Mouse (Mus musculus) intestine, embryonic 16.5 days (tissue): Measurements from ENCODE around the gene Rapgef2. TPM values are rescaled to one million over a fixed set of nuclear protein-coding genes. Genes with fewer than 3 reads are reported as not detected.
"Not testable (repeated sequence)": the region's sequence is repeated elsewhere in the genome, so short reads cannot be mapped to it uniquely, and the experiment has no call there.

Source experiments
- ATAC-seq: fragments of 200-750 bp; cut with Nextera tagmentation; 2 replicates; pipeline ENCODE4 v1.8.0; 2017; ENCODE audit warnings: moderate TSS enrichment, moderate library complexity
- H3K27ac ChIP-seq: fragments of 300-500 bp; sonication (generic); 2 replicates; pipeline ENCODE4 v1.5.1; 2014; ENCODE audit warnings: mild to moderate bottlenecking, low read length
- H3K27me3 ChIP-seq: fragments of 300-500 bp; sonication (generic); replicated peaks from 2 replicates; pipeline ENCODE4 v1.6.1; 2014; ENCODE audit warnings: low read length, control low read depth, mixed read lengths; ENCODE audit not compliant: control insufficient read depth, insufficient read depth
- H3K36me3 ChIP-seq: fragments of 300-500 bp; sonication (generic); 2 replicates; pipeline ENCODE4 v1.6.1; 2014; ENCODE audit warnings: low read length, control low read depth; ENCODE audit not compliant: control insufficient read depth, insufficient read depth
- H3K4me1 ChIP-seq: fragments of 300-500 bp; sonication (generic); 2 replicates; pipeline ENCODE4 v1.6.1; 2014; ENCODE audit warnings: low read length, control low read depth, mixed read lengths; ENCODE audit not compliant: control insufficient read depth, insufficient read depth
- H3K4me2 ChIP-seq: fragments of 300-500 bp; sonication (generic); 2 replicates; pipeline ENCODE4 v1.6.1; 2014; ENCODE audit warnings: low read depth, low read length, control low read depth
- H3K4me3 ChIP-seq: fragments of 300-500 bp; sonication (generic); 2 replicates; pipeline ENCODE4 v1.5.1; 2014; ENCODE audit warnings: mild to moderate bottlenecking, low read length
- H3K9ac ChIP-seq: fragments of 300-500 bp; sonication (generic); 2 replicates; pipeline ENCODE4 v1.6.1; 2014; ENCODE audit warnings: low read depth, low read length
- H3K9me3 ChIP-seq: fragments of 300-500 bp; sonication (generic); 2 replicates; pipeline ENCODE4 v1.6.1; 2016; ENCODE audit warnings: low read length, control low read depth; ENCODE audit not compliant: control insufficient read depth
- WGBS: fragments of 180-500 bp; shearing (Covaris S2); extraction: QIAGEN DNeasy Blood & Tissue Kit; methylation state at CpG from one replicate; pipeline ENCODE4 v1.1.7; 2014; 5-methylcytosine and 5-hydroxymethylcytosine counted together
- polyA plus RNA-seq: library from polyadenylated mRNA; unstranded; fragments of >200 nt; fragmentation: Nextera tagmentation; extraction: Ambion mirVana; gene quantifications from 2 replicates; pipeline ENCODE4 v1.2.1, GENCODE M21; 2015

The Rapgef2 gene
- polyA plus RNA-seq, 1 experiment from 2014 or later = 2.2 TPM

GRCm38 (mm10) chr3:79173291-79173690 is 113.0 kb downstream of the Rapgef2 start:
- H3K9ac ChIP-seq = no peak overlapping the region

GRCm38 (mm10) chr3:79171146-79171545 is 115.2 kb downstream of the Rapgef2 start:
- WGBS = 81% methylated on average over 8 of the region's 8 CpGs
- not testable (repeated sequence) for H3K27ac ChIP-seq, H3K9ac ChIP-seq, H3K4me3 ChIP-seq, H3K27me3 ChIP-seq, H3K9me3 ChIP-seq, H3K36me3 ChIP-seq, H3K4me2 ChIP-seq, H3K4me1 ChIP-seq
- peak; percentile 59; the same call in 1 of the 2 replicates for ATAC-seq

More at GRCm38 (mm10) chr3:79173291-79173690, 113.0 kb downstream of the Rapgef2 start:
- ATAC-seq = no peak
- Histone ChIP-seq H3K4me3 (no peak overlapping the region), H3K36me3 (no peaks in the 10 kb centered on the region), H3K27ac (no peak overlapping the region), H3K4me1 (peaks cover 10% of the 10 kb centered on the region; the same call in 1 of the 2 replicates), H3K4me2 (no peak overlapping the region), H3K27me3 (no peaks in the 10 kb centered on the region), H3K9me3 (no peaks in the 10 kb centered on the region)
- WGBS = 87% methylated on average over 5 of the region's 5 CpGs

- no peak for ATAC-seq
- H3K4me2 ChIP-seq = no peak overlapping the region
- no peaks in the 10 kb centered on the region for H3K9me3 ChIP-seq
- H3K36me3 ChIP-seq = no peaks in the 10 kb centered on the region
- H3K27me3 ChIP-seq = no peaks in the 10 kb centered on the region
- H3K27ac ChIP-seq = no peak overlapping the region
- no peaks in the 10 kb centered on the region for H3K4me1 ChIP-seq
- no peak overlapping the region for H3K4me3 ChIP-seq
- H3K9ac ChIP-seq = no peak overlapping the region
- 46% methylated on average over 2 of the region's 2 CpGs for WGBS
Observed at GRCm38 (mm10) chr3:79168168-79168827, 118.0 kb downstream of the Rapgef2 start.

DNA sequence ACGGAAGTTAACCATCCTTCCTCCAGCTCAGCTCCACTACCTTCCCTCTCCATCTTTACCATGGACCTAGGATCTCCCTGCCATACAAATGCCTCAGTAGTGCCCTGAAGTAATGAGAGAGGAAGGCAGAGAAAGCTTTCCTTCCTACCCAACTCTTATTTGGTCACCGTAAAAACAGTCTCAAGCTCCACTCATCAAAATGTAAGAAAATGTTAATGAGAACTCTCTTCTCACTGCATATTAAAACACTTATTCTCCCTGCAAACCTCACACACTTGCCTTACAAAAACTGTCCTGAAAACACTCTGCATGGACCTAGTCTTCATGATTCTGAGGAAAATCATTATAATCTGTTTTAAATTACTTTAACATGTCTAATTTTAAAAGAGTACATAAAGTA is 118.7 kb downstream of the Rapgef2 start:
- no peak overlapping the region for H3K27ac ChIP-seq
- H3K36me3 ChIP-seq = no peaks in the 10 kb centered on the region
- H3K4me1 ChIP-seq = no peaks in the 10 kb centered on the region; the same call in 1 of the 2 replicates
- H3K4me3 ChIP-seq = no peak overlapping the region
- no peak overlapping the region for H3K4me2 ChIP-seq
- H3K27me3 ChIP-seq = no peaks in the 10 kb centered on the region
- no peak overlapping the region for H3K9ac ChIP-seq
- H3K9me3 ChIP-seq = no peaks in the 10 kb centered on the region
- WGBS = 83% methylated on average over 2 of the region's 2 CpGs
- no peak for ATAC-seq

- peak; percentile 63 for ATAC-seq
- H3K27me3 ChIP-seq = no peaks in the 10 kb centered on the region
- H3K9ac ChIP-seq = peak overlapping the region; percentile 15; the same call in 1 of the 2 replicates
- no peak overlapping the region for H3K4me3 ChIP-seq
- H3K4me2 ChIP-seq = peak overlapping the region; percentile 2; the same call in 1 of the 2 replicates
- H3K4me1 ChIP-seq = peaks cover 22% of the 10 kb centered on the region
- no peaks in the 10 kb centered on the region for H3K9me3 ChIP-seq
- peak overlapping the region; percentile 72 for H3K27ac ChIP-seq
- no peaks in the 10 kb centered on the region for H3K36me3 ChIP-seq
- WGBS = 20% methylated on average over 6 of the region's 6 CpGs
Observed at GRCm38 (mm10) chr3:79161834-79162401, 124.4 kb downstream of the Rapgef2 start.

- ATAC-seq = peak; percentile 83
- peak overlapping the region; percentile 69 for H3K27ac ChIP-seq
- H3K4me1 ChIP-seq = peaks cover 22% of the 10 kb centered on the region
- peak overlapping the region; percentile 2; the same call in 1 of the 2 replicates for H3K4me2 ChIP-seq
- WGBS = 31% methylated on average over 6 of the region's 6 CpGs
- no peaks in the 10 kb centered on the region for H3K9me3 ChIP-seq
- no peaks in the 10 kb centered on the region for H3K36me3 ChIP-seq
- H3K27me3 ChIP-seq = no peaks in the 10 kb centered on the region
- H3K9ac ChIP-seq = no peak overlapping the region
- H3K4me3 ChIP-seq = no peak overlapping the region
Observed at GRCm38 (mm10) chr3:79161093-79161723, 125.1 kb downstream of the Rapgef2 start.

DNA sequence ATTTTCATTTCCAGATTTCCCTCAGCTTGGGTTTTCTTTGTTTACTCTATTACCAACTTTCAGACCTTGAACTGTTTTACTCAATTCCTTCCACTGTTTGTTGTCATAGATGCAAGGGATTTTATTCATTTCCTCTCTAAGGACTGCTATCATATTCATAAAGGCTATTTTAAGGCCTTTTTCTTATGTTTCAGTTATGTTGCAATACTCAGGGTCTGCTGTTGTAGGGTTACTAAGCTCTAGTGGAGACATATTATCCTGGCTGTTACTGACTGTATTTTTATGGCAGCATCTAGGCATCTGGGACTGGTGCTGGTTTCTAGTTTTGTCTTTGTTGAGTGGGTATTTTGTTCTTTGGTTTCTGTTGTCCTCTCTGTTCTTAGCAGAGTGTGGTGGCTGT is 128.1 kb downstream of the Rapgef2 start:
- Histone ChIP-seq H3K4me1 (peaks cover 22% of the 10 kb centered on the region), H3K9ac (no peak overlapping the region), H3K27me3 (no peaks in the 10 kb centered on the region), H3K36me3 (no peaks in the 10 kb centered on the region), H3K4me2 (no peak overlapping the region), H3K4me3 (no peak overlapping the region), H3K27ac (no peak overlapping the region), H3K9me3 (no peaks in the 10 kb centered on the region)
- ATAC-seq = no peak

- Histone ChIP-seq H3K9ac (no peak overlapping the region), H3K4me1 (no peaks in the 10 kb centered on the region), H3K9me3 (no peaks in the 10 kb centered on the region), H3K27me3 (no peaks in the 10 kb centered on the region), H3K4me2 (no peak overlapping the region), H3K36me3 (no peaks in the 10 kb centered on the region), H3K27ac (peak overlapping the region; percentile 23), H3K4me3 (no peak overlapping the region)
- peak; percentile 84 for ATAC-seq
- 63% methylated on average over 5 of the region's 5 CpGs for WGBS
Observed at GRCm38 (mm10) chr3:79153039-79153487, 133.3 kb downstream of the Rapgef2 start.

GRCm38 (mm10) chr3:79145407-79146055 is 140.8 kb downstream of the Rapgef2 start:
- Histone ChIP-seq H3K4me2 (no peak overlapping the region), H3K27me3 (no peaks in the 10 kb centered on the region), H3K27ac (peak overlapping the region; percentile 46; the same call in 1 of the 2 replicates), H3K36me3 (no peaks in the 10 kb centered on the region), H3K9me3 (no peaks in the 10 kb centered on the region), H3K9ac (0 out of 2 replicates have a peak overlapping the region, but pooled peaks have one; percentile 2), H3K4me3 (no peak overlapping the region), H3K4me1 (peaks cover 6% of the 10 kb centered on the region)
- peak; percentile 49 for ATAC-seq
- WGBS = 31% methylated on average over 10 of the region's 10 CpGs
